Mouse (Mus musculus) embryonic facial prominence, embryonic 15.5 days (tissue): ENCODE measurements around the gene Olfr1166. TPM values are rescaled to one million over a fixed set of nuclear protein-coding genes. Genes with fewer than 3 reads are reported as not detected.
"Not testable (repeated sequence)": the region's sequence is repeated elsewhere in the genome, so short reads cannot be mapped to it uniquely, and the experiment has no call there.

Experiments used
- ATAC-seq: fragments of 200-750 bp; cut with Nextera tagmentation; 2 replicates; pipeline ENCODE4 v1.8.0; 2017; ENCODE audit warnings: low read depth, moderate TSS enrichment; ENCODE audit not compliant: insufficient number of reproducible peaks, low FRiP score, low TSS enrichment
- H3K27ac ChIP-seq: fragments of 300-500 bp; sonication (generic); replicated peaks from 2 replicates; pipeline ENCODE4 v1.5.1; 2015; ENCODE audit warnings: mild to moderate bottlenecking, inconsistent platforms
- H3K27me3 ChIP-seq: fragments of 300-500 bp; sonication (generic); 2 replicates; pipeline ENCODE4 v1.6.1; 2015; ENCODE audit warnings: inconsistent platforms
- H3K36me3 ChIP-seq: fragments of 300-500 bp; sonication (generic); 2 replicates; pipeline ENCODE4 v1.6.1; 2015; ENCODE audit warnings: mild to moderate bottlenecking, inconsistent platforms
- H3K4me1 ChIP-seq: fragments of 300-500 bp; sonication (generic); 2 replicates; pipeline ENCODE4 v1.6.1; 2015; ENCODE audit warnings: inconsistent platforms
- H3K4me2 ChIP-seq: fragments of 300-500 bp; sonication (generic); replicated peaks from 2 replicates; pipeline ENCODE4 v1.6.1; 2015; ENCODE audit warnings: mild to moderate bottlenecking, inconsistent platforms
- H3K4me3 ChIP-seq: fragments of 300-500 bp; sonication (generic); replicated peaks from 2 replicates; pipeline ENCODE4 v1.5.1; 2015; ENCODE audit warnings: mild to moderate bottlenecking, inconsistent platforms
- H3K9ac ChIP-seq: fragments of 300-500 bp; sonication (generic); 2 replicates; pipeline ENCODE4 v1.6.1; 2015; ENCODE audit warnings: inconsistent platforms
- H3K9me3 ChIP-seq: fragments of 300-500 bp; sonication (generic); replicated peaks from 2 replicates; pipeline ENCODE4 v1.6.1; 2016; ENCODE audit warnings: inconsistent platforms
- WGBS: fragments of 180-500 bp; shearing (Covaris S2); methylation state at CpG from one replicate; pipeline ENCODE4 v1.1.7; 2015; 5-methylcytosine and 5-hydroxymethylcytosine counted together
- polyA plus RNA-seq: library from polyadenylated mRNA; unstranded; fragments of >200 nt; fragmentation: Nextera tagmentation; extraction: Ambion mirVana; gene quantifications from 2 replicates; pipeline ENCODE4 v1.2.1, GENCODE M21; 2015

Gene Olfr1166
- not detected in 2 replicates for polyA plus RNA-seq

DNA sequence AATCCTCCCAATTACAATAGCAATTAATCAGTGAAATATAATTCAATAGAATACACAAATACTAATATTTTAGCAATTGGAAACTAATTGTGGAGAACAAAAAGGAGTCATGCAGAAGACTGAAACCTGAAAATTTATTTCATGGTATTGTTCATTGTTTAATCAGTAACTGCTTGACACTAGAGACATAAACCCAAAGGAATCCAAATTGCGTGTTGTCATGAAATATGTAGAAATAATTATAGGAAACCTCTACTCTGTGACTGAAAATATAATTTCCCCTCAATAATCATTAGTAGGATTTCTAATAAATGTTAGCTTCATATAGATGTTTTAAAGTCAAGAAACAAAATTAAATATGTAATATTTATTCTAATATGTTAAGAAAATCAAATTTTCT, at the start of gene Olfr1166:
TSS of gene Olfr1166 (minus strand) at position 101 of the 400 bp plus-strand sequence.
- Histone ChIP-seq H3K9me3 (no peaks in the 10 kb centered on the region), H3K4me3 (no peak within 1 kb of the TSS), H3K4me1 (no peaks in the 10 kb centered on the region), H3K9ac (no peak within 1 kb of the TSS), H3K27me3 (no peaks in the 10 kb centered on the region), H3K4me2 (no peak within 1 kb of the TSS), H3K27ac (no peak within 1 kb of the TSS), H3K36me3 (no peaks in the 10 kb centered on the region)
- ATAC-seq = no peak
- WGBS = 90% methylated on average over 1 of the region's 1 CpGs

DNA sequence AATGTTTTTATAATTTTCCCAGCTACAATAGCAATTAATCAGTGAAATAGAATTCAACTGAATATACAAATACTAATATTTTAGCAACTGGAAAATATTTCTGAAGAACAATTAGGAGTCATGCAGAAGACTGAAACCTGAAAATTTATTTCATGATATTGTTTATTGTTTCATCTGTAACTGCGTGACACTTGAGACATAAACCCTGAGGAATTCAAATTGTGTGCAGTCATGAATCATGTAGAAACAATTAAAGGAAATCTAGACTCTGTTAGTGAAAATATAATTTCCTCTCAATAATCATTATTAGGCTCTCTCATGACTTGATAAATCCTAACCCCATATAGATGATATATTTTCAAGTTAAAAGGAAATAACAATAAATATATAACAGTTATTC, 27.0 kb upstream of the Olfr1166 start, which contains the start of gene Olfr1167:
TSS of gene Olfr1167 (minus strand) at position 101 of the 400 bp plus-strand sequence.
- 86% methylated on average over 1 of the region's 1 CpGs for WGBS
- H3K27ac ChIP-seq, H3K4me3 ChIP-seq, H3K4me1 ChIP-seq, ATAC-seq, H3K27me3 ChIP-seq, H3K9ac ChIP-seq, H3K36me3 ChIP-seq, H3K9me3 ChIP-seq, H3K4me2 ChIP-seq: not testable (repeated sequence)

DNA sequence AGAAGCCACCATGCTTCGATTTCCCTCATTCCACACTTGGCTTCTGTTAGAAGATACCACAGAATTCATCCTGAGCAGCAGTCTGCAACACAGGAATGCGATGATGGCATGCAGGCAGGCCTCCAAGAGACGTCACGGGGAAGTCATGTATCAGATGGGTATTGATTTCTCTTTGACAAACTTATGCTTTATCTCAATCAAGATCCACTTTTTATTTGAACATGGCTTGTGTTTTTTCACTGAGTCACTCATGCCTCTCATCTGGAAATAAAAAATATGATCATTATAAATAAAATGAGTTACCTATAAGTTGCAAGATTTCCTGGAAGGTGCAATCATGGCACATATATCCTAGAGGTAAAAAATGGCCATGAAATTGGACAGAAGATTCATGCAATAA, 34.2 kb downstream of the Olfr1166 start, which contains the start of gene Olfr1164:
TSS of gene Olfr1164 (minus strand) at position 101 of the 400 bp plus-strand sequence.
- no peak within 1 kb of the TSS for H3K27ac ChIP-seq
- H3K36me3 ChIP-seq = no peaks in the 10 kb centered on the region
- no peak for ATAC-seq
- H3K9me3 ChIP-seq = no peaks in the 10 kb centered on the region
- no peak within 1 kb of the TSS for H3K9ac ChIP-seq
- no peak within 1 kb of the TSS for H3K4me3 ChIP-seq
- H3K27me3 ChIP-seq = no peaks in the 10 kb centered on the region
- no peaks in the 10 kb centered on the region for H3K4me1 ChIP-seq
- WGBS = 59% methylated on average over 4 of the region's 4 CpGs
- H3K4me2 ChIP-seq = no peak within 1 kb of the TSS

Other genes starting within 250 kb of the Olfr1166 start
- not detected in 2 replicates for gene Olfr1153, start 233.3 kb downstream of the Olfr1166 start, polyA plus RNA-seq
- gene Olfr1154, start 223.1 kb downstream of the Olfr1166 start, polyA plus RNA-seq = not detected in 2 replicates
- gene Olfr1155, start 183.1 kb downstream of the Olfr1166 start, polyA plus RNA-seq = 0.17 TPM in 1 of 2 replicates, not detected in the other
- 0.07 TPM in 1 of 2 replicates, not detected in the other for gene Olfr1156, start 175.2 kb downstream of the Olfr1166 start, polyA plus RNA-seq
- 0.03 TPM in 1 of 2 replicates, not detected in the other for gene Olfr1157, start 160.0 kb downstream of the Olfr1166 start, polyA plus RNA-seq
- gene Olfr74, start 153.6 kb downstream of the Olfr1166 start, polyA plus RNA-seq = not detected in 2 replicates
- gene Olfr1158, start 138.2 kb downstream of the Olfr1166 start, polyA plus RNA-seq = not detected in 2 replicates
- gene Olfr1160, start 120.0 kb downstream of the Olfr1166 start, polyA plus RNA-seq = 0.17 TPM in 1 of 2 replicates, not detected in the other
- gene Olfr1161, start 105.5 kb downstream of the Olfr1166 start, polyA plus RNA-seq = not detected in 2 replicates
- 0.11 and 0.18 TPM in 2 replicates for gene Olfr73, start 90.6 kb downstream of the Olfr1166 start, polyA plus RNA-seq
- gene Olfr1162, start 77.1 kb downstream of the Olfr1166 start, polyA plus RNA-seq = 0.12 TPM in 1 of 2 replicates, not detected in the other
- gene Olfr1163, start 56.4 kb downstream of the Olfr1166 start, polyA plus RNA-seq = not detected in 2 replicates
- gene Olfr1164, start 34.3 kb downstream of the Olfr1166 start, polyA plus RNA-seq = not detected in 2 replicates
- not detected in 2 replicates for gene Olfr1167, start 26.9 kb upstream of the Olfr1166 start, polyA plus RNA-seq
- not detected in 2 replicates for gene Olfr1168, start 53.6 kb upstream of the Olfr1166 start, polyA plus RNA-seq
- not detected in 2 replicates for gene Olfr1170, start 100.1 kb upstream of the Olfr1166 start, polyA plus RNA-seq
- gene Olfr1173, start 151.6 kb upstream of the Olfr1166 start, polyA plus RNA-seq = not detected in 2 replicates
- gene Olfr1174-ps, start 186.9 kb upstream of the Olfr1166 start, polyA plus RNA-seq = not detected in 2 replicates
- gene Olfr1175-ps, start 198.9 kb upstream of the Olfr1166 start, polyA plus RNA-seq = not detected in 2 replicates
- gene Olfr1176, start 208.4 kb upstream of the Olfr1166 start, polyA plus RNA-seq = 0.40 and 0.41 TPM in 2 replicates
- 0.13 and 0.23 TPM in 2 replicates for gene Olfr1177-ps, start 218.2 kb upstream of the Olfr1166 start, polyA plus RNA-seq